Mouse (Mus musculus): ENCODE results near the gene Cfap161.

DNA sequence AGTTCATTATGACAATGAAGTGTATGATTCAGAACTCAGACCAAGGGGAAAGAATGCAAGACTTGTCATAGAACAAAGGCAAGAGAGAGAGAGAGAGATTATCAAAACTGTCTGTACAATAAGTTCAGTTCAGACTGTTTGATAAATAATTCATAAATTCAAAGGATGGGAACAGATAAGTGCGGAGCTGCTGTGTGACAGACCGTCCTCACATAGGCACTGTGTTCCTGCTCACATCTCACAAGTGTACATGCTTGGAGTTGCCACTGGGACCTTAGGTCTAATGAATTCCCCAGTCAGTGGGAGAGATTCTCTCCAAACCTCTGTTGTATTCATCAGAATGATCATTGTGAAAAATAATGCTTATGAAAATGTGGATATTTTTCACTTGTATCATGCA is 27.3 kb upstream of the Cfap161 start:
- TF ChIP-seq CTCF (IDR thresholded peaks at IDR 0.05; ENCODE audit: low read depth): no peak
- no peak for TF ChIP-seq EP300 (IDR thresholded peaks at IDR 0.05; ENCODE audit: low read depth)

Measured in heart, postnatal 0 days (tissue).